Mouse (Mus musculus): Measurements from ENCODE around the gene Vmn1r221. TPM values are rescaled to one million over a fixed set of nuclear protein-coding genes. Genes with fewer than 3 reads are reported as not detected.

Vmn1r221 gene
- total RNA-seq (2023) = not detected in 2 replicates

DNA sequence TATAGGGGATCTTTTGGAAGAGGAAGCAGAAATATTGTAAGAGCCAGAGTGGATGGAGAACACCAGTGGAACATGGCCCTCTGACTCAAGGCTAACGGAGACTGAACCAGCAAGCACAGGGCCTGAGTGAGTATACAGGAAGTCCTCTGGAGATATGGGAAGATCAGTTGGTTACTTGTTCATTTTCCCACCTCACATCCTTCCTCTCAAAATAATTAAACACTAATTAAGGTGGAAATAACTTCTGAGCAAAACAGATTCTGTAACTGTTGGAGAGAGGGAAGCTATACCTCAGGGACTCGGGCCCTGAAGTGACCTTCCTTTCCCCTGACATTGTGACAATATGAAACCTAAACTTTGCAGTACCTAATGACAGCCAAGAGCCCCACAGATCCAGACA is at the start of gene Vmn1r221:
Gene Vmn1r221 (plus strand): TSS at position 301 of the 400 bp plus-strand sequence.

DNA sequence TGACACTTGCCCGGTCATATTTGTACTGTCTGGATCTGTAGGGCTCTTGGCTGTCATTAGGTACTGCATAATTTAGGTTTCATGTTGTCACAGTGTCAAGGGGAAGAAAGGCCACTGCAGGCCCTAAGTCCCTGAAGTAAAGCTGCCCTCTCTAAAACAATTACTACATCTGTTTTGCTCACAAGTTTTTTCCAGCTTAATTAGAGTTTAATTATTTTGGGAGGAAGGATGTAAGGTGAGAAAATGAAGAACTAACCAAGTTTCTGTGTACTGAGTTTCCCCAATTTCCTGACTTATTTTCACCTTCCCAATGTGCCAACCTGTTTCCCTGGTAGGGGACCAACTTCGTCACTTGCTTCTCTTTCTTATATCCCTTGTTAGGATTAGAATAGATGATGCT is 26.1 kb upstream of the Vmn1r221 start, which contains the start of gene Vmn1r220:
Gene Vmn1r220 (minus strand): TSS at position 101 of the 400 bp plus-strand sequence.

DNA sequence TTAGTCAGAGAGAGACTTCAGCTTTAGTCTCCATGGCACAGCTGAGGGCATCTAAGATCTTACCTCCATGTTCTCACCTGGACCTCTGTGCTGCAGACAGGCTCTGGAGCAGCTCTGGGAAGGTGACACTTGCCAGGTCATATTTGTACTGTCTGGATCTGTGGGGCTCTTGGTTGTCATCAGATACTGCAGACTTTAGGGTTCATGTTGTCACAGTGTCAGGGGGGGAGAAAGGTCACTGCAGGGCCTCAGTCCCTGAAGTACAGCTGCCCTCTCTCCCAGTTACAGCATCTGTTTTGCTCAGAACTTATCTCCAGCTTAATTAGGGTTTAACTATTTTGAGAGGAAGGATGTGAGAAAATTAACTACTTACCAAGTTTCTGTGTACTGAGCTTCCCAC is 21.9 kb downstream of the Vmn1r221 start, which contains the start of gene Vmn1r222:
Gene Vmn1r222 (minus strand): TSS at position 101 of the 400 bp plus-strand sequence.

DNA sequence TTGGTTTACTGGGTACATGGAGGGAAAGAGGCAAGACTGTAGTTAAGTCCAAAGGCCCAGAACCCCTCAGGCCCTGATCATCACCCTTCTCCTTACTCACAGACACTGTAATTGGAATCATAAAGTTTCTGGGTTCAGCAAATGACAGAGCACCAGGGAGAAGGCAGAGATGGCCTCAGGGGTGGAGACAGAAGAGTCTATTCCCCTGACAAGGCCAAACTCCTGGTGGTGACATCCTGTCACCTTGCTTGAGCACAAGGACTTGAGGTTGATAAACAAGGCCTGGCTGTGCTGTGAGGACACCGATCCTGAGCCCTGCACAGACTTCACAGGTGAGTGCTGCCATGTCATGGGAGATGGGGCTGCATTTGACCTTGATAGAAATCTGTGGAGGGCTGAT is 32.9 kb downstream of the Vmn1r221 start, which contains the start of gene Vmn1r223:
Gene Vmn1r223 (plus strand): TSS at position 301 of the 400 bp plus-strand sequence.

Other genes with a start within 250 kb of the Vmn1r221 start
- gene Vmn1r213, start 206.5 kb upstream of the Vmn1r221 start, total RNA-seq (2023) = not detected in 2 replicates
- not detected in 2 replicates for gene Vmn1r214, start 183.7 kb upstream of the Vmn1r221 start, total RNA-seq (2023)
- not detected in 2 replicates for gene Vmn1r215, start 146.1 kb upstream of the Vmn1r221 start, total RNA-seq (2023)
- not detected in 2 replicates for gene Vmn1r217, start 95.9 kb upstream of the Vmn1r221 start, total RNA-seq (2023)
- not detected in 2 replicates for gene Vmn1r218, start 81.0 kb upstream of the Vmn1r221 start, total RNA-seq (2023)
- gene Vmn1r219, start 54.8 kb upstream of the Vmn1r221 start, total RNA-seq (2023) = not detected in 2 replicates
- not detected in 2 replicates for gene Vmn1r220, start 26.2 kb upstream of the Vmn1r221 start, total RNA-seq (2023)
- gene Vmn1r222, start 21.8 kb downstream of the Vmn1r221 start, total RNA-seq (2023) = not detected in 2 replicates
- not detected in 2 replicates for gene Vmn1r223, start 33.0 kb downstream of the Vmn1r221 start, total RNA-seq (2023)
- 7.8 and 8.0 TPM in 2 replicates for gene Zfp322a, start 155.1 kb downstream of the Vmn1r221 start, total RNA-seq (2023)
- 9.1 and 10.2 TPM in 2 replicates for gene Abt1, start 209.7 kb downstream of the Vmn1r221 start, total RNA-seq (2023)

Measured in neutrophil, adult 65 days (primary cell).